Mouse (Mus musculus): ENCODE measurements around the gene Lrrc57. TPM values are rescaled to one million over a fixed set of nuclear protein-coding genes. Genes with fewer than 3 reads are reported as not detected.
"Not testable (repeated sequence)": the region's sequence is repeated elsewhere in the genome, so short reads cannot be mapped to it uniquely, and the experiment has no call there.

Lrrc57 gene
- polyA plus RNA-seq, 1 experiment, result 21.2 TPM

- DNase-seq (ENCODE audit: low read depth), result no peak
- TF ChIP-seq POLR2A (IDR thresholded peaks at IDR 0.05; ENCODE audit: borderline replicate concordance, extremely low read depth, insufficient read depth, insufficient read length, poor library complexity, severe bottlenecking), result no peak
- TF ChIP-seq CTCF (IDR thresholded peaks at IDR 0.05; ENCODE audit: borderline replicate concordance, extremely low read depth, insufficient read depth, insufficient read length), result no peak
Measured at GRCm38 (mm10) chr2:120597734-120598133, 11.6 kb downstream of the Lrrc57 start.

GRCm38 (mm10) chr2:120592227-120592626, 17.1 kb downstream of the Lrrc57 start:
- DNase-seq (ENCODE audit: low read depth), result no peak
- no peak for TF ChIP-seq POLR2A (IDR thresholded peaks at IDR 0.05; ENCODE audit: borderline replicate concordance, extremely low read depth, insufficient read depth, insufficient read length, poor library complexity, severe bottlenecking)
- TF ChIP-seq CTCF (IDR thresholded peaks at IDR 0.05; ENCODE audit: borderline replicate concordance, extremely low read depth, insufficient read depth, insufficient read length), result no peak

GRCm38 (mm10) chr2:120589759-120590158, 19.6 kb downstream of the Lrrc57 start:
- no peak for DNase-seq (ENCODE audit: low read depth)

DNA sequence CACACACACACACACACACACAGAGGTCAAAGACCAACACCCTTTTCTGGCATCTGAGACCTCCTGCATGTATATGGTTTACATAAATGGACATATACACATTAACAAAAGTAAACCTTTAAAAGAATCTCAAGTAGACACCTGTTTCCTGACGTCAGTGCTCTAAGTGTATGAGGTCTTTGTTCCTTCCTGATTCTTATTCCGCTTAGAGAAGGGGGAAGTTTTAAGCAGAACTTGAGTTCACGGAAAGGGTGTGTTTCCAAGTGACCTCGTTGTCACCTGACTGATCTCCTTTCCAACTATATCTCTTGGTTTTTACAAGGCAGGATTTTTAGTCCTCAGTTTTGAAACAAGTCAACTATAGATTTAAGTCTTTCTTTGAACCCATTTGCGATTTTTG, 31.0 kb downstream of the Lrrc57 start:
- DNase-seq (ENCODE audit: low read depth), result no peak
- TF ChIP-seq POLR2A (IDR thresholded peaks at IDR 0.05; ENCODE audit: borderline replicate concordance, extremely low read depth, insufficient read depth, insufficient read length, poor library complexity, severe bottlenecking), result no peak
- no peak for TF ChIP-seq CTCF (IDR thresholded peaks at IDR 0.05; ENCODE audit: borderline replicate concordance, extremely low read depth, insufficient read depth, insufficient read length)

More at GRCm38 (mm10) chr2:120589759-120590158, 19.6 kb downstream of the Lrrc57 start:
- TF ChIP-seq POLR2A (IDR thresholded peaks at IDR 0.05; ENCODE audit: borderline replicate concordance, extremely low read depth, insufficient read depth, insufficient read length, poor library complexity, severe bottlenecking) (no peak), CTCF (IDR thresholded peaks at IDR 0.05; ENCODE audit: borderline replicate concordance, extremely low read depth, insufficient read depth, insufficient read length) (no peak)

GRCm38 (mm10) chr2:120577799-120578198, 31.5 kb downstream of the Lrrc57 start:
- TF ChIP-seq CTCF (IDR thresholded peaks at IDR 0.05; ENCODE audit: borderline replicate concordance, extremely low read depth, insufficient read depth, insufficient read length), result no peak
- TF ChIP-seq POLR2A (IDR thresholded peaks at IDR 0.05; ENCODE audit: borderline replicate concordance, extremely low read depth, insufficient read depth, insufficient read length, poor library complexity, severe bottlenecking), result no peak
- DNase-seq (ENCODE audit: low read depth), result no peak

DNA sequence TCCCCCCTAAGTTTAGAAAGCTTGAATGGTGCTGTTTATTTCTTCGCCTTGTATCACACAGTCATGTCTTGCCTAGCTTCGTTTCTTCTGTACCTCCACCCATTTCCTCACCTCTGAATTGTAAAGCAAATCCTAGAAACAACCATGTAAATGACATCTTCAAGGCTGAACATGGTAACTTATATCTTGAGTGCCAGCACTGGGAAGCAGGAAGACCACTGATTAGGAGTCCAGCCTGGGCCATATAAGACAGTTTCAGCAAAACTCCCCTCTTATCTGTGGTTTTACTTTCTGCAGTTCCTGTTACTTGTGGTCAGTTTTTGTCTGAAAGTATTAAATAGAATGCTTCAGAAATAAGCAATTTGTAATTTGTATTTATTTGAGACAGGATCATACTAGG, 33.3 kb downstream of the Lrrc57 start:
- TF ChIP-seq POLR2A (IDR thresholded peaks at IDR 0.05; ENCODE audit: borderline replicate concordance, extremely low read depth, insufficient read depth, insufficient read length, poor library complexity, severe bottlenecking) (no peak), CTCF (IDR thresholded peaks at IDR 0.05; ENCODE audit: borderline replicate concordance, extremely low read depth, insufficient read depth, insufficient read length) (no peak)
- no peak for DNase-seq (ENCODE audit: low read depth)

- DNase-seq (ENCODE audit: low read depth), result no peak
- no peak for TF ChIP-seq CTCF (IDR thresholded peaks at IDR 0.05; ENCODE audit: borderline replicate concordance, extremely low read depth, insufficient read depth, insufficient read length)
- TF ChIP-seq POLR2A (IDR thresholded peaks at IDR 0.05; ENCODE audit: borderline replicate concordance, extremely low read depth, insufficient read depth, insufficient read length, poor library complexity, severe bottlenecking), result no peak
Measured at GRCm38 (mm10) chr2:120575121-120575520, 34.2 kb downstream of the Lrrc57 start.

DNA sequence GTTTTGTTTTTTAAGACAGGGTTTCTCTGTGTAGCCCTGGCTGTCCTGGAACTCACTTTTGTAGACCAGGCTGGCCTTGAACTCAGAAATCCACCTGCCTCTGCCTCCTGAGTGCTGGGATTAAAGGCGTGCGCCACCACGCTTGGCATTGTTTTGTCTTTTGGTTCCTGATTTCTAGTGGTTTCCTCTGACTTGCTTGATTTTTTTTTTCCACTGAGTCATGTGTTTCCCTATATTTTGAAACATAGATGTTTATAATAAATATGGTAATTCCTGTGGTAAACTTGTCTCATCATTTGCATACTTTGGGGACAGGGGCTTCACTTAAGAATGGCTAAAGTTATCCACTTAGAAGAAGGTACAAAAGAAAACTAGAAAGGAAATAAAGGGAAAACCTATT, 37.2 kb downstream of the Lrrc57 start:
- DNase-seq (ENCODE audit: low read depth), result not testable (repeated sequence)

GRCm38 (mm10) chr2:120571081-120571480, 38.2 kb downstream of the Lrrc57 start:
- DNase-seq (ENCODE audit: low read depth), result no peak
- TF ChIP-seq CTCF (IDR thresholded peaks at IDR 0.05; ENCODE audit: borderline replicate concordance, extremely low read depth, insufficient read depth, insufficient read length) (no peak), POLR2A (IDR thresholded peaks at IDR 0.05; ENCODE audit: borderline replicate concordance, extremely low read depth, insufficient read depth, insufficient read length, poor library complexity, severe bottlenecking) (no peak)

- TF ChIP-seq CTCF (IDR thresholded peaks at IDR 0.05; ENCODE audit: borderline replicate concordance, extremely low read depth, insufficient read depth, insufficient read length), result no peak
- DNase-seq (ENCODE audit: low read depth), result no peak
Measured at GRCm38 (mm10) chr2:120567798-120568320, 41.5 kb downstream of the Lrrc57 start.

DNA sequence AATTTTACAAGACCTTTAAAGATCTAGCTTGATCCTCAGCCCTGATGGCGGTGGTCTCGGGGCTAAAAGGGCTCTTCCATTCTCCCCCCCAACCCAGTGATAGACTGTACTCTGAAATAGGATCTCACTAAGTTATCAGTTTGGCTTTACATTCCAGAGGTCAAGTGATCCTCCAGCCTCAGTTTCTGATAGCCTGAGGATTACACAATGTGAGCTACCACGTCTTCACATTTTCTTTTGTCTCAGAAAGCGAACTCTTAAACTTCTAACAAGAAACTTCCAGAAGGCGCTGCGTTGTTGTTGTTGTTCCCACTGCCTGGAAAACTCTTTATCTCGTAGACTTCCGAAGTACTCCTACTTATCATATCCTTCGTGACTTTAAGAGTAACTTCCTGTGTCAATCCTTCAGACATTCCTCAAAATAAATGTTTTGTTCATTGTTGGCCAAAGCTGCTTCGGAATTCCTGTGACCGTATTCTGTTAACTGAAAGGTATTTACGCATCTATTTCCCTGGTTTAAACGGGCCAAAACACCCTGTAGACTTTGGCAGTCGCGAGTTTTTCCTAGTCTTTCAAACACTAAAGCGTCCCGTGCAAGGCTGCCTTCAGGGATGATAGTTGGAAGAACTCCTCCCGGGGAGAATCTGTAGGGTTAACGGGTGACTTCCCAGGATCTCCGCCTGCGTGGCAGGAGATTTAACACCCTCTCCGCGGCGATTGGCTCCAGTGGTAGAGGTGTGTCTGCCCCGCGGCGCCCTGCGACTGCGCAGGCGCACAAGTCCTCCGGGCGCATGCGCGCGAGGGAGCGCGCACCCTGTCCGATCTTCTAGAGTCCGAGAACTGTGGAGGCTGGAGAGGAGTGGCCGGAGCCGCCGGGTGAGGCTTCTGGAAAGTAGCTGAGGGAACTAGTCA, 42.2 kb downstream of the Lrrc57 start, which contains the start of gene Snap23:
Snap23 (plus strand) TSS at position 786 of the 912 bp plus-strand sequence.
- DNase-seq (ENCODE audit: low read depth), result peak; percentile 97
- peak; percentile 58; the same call in 1 of the 2 replicates for TF ChIP-seq POLR2A (IDR thresholded peaks at IDR 0.05; ENCODE audit: borderline replicate concordance, extremely low read depth, insufficient read depth, insufficient read length, poor library complexity, severe bottlenecking)
- no peak for TF ChIP-seq CTCF (IDR thresholded peaks at IDR 0.05; ENCODE audit: borderline replicate concordance, extremely low read depth, insufficient read depth, insufficient read length)

GRCm38 (mm10) chr2:120565363-120565762, 44.0 kb downstream of the Lrrc57 start:
- no peak for DNase-seq (ENCODE audit: low read depth)
- TF ChIP-seq POLR2A (IDR thresholded peaks at IDR 0.05; ENCODE audit: borderline replicate concordance, extremely low read depth, insufficient read depth, insufficient read length, poor library complexity, severe bottlenecking) (no peak), CTCF (IDR thresholded peaks at IDR 0.05; ENCODE audit: borderline replicate concordance, extremely low read depth, insufficient read depth, insufficient read length) (no peak)

DNA sequence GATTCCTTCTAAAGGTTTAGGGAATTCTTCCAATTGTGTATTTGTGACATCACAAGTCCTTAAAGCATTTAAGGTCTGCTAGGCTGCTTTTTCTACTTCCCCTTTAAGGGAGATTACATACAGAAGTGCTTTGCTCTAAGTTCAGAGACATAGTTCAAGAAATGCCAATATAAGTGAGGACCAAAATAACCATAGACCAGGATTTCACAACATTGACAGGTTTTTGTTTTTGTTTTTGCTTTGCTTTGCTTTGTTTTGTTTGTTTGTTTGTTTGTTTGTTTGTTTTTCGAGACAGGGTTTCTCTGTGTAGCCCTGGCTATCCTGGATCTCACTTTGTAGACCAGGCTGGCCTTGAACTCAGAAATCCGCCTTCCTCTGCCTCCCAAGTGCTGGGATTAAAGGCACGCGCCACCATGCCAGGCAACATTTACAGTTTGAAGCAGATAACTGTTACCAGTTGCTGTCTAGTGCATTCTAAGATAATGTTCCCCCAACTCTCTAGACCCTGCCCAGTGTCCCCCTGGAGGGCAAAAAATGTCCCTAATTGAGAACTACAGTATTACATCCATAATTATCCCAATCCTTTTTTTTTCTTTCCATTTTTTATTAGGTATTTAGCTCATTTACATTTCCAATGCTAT, 44.7 kb downstream of the Lrrc57 start:
- DNase-seq (ENCODE audit: low read depth), result not testable (repeated sequence)
